Mouse (Mus musculus) intestine, embryonic 15.5 days (tissue): ENCODE results near the gene Gngt2. TPM values are rescaled to one million over a fixed set of nuclear protein-coding genes. Genes with fewer than 3 reads are reported as not detected.

Source experiments
- ATAC-seq: fragments of 200-750 bp; cut with Nextera tagmentation; 2 replicates; pipeline ENCODE4 v1.8.0; 2017; ENCODE audit warnings: moderate TSS enrichment, moderate library complexity
- H3K27ac ChIP-seq: fragments of 300-500 bp; sonication (generic); 2 replicates; pipeline ENCODE4 v1.5.1; 2015; ENCODE audit warnings: mild to moderate bottlenecking, inconsistent platforms
- H3K27me3 ChIP-seq: fragments of 300-500 bp; sonication (generic); replicated peaks from 2 replicates; pipeline ENCODE4 v1.6.1; 2015; ENCODE audit warnings: inconsistent platforms
- H3K36me3 ChIP-seq: fragments of 300-500 bp; sonication (generic); 2 replicates; pipeline ENCODE4 v1.6.1; 2015; ENCODE audit warnings: inconsistent platforms
- H3K4me1 ChIP-seq: fragments of 300-500 bp; sonication (generic); replicated peaks from 2 replicates; pipeline ENCODE4 v1.6.1; 2015; ENCODE audit warnings: inconsistent platforms
- H3K4me2 ChIP-seq: fragments of 300-500 bp; sonication (generic); replicated peaks from 2 replicates; pipeline ENCODE4 v1.6.1; 2015; ENCODE audit warnings: mild to moderate bottlenecking, inconsistent platforms
- H3K4me3 ChIP-seq: fragments of 300-500 bp; sonication (generic); replicated peaks from 2 replicates; pipeline ENCODE4 v1.5.1; 2015; ENCODE audit warnings: inconsistent platforms
- H3K9ac ChIP-seq: fragments of 300-500 bp; sonication (generic); 2 replicates; pipeline ENCODE4 v1.6.1; 2015; ENCODE audit warnings: inconsistent platforms
- H3K9me3 ChIP-seq: fragments of 300-500 bp; sonication (generic); 2 replicates; pipeline ENCODE4 v1.6.1; 2016; ENCODE audit warnings: inconsistent platforms
- WGBS: fragments of 180-500 bp; shearing (Covaris S2); methylation state at CpG from one replicate; pipeline ENCODE4 v1.1.7; 2015; 5-methylcytosine and 5-hydroxymethylcytosine counted together
- polyA plus RNA-seq: library from polyadenylated mRNA; unstranded; fragments of >200 nt; fragmentation: Nextera tagmentation; extraction: Ambion mirVana; gene quantifications from 2 replicates; pipeline ENCODE4 v1.2.1, GENCODE M21; 2015

Gene Gngt2
- 20.3 and 21.7 TPM in 2 replicates for polyA plus RNA-seq

DNA sequence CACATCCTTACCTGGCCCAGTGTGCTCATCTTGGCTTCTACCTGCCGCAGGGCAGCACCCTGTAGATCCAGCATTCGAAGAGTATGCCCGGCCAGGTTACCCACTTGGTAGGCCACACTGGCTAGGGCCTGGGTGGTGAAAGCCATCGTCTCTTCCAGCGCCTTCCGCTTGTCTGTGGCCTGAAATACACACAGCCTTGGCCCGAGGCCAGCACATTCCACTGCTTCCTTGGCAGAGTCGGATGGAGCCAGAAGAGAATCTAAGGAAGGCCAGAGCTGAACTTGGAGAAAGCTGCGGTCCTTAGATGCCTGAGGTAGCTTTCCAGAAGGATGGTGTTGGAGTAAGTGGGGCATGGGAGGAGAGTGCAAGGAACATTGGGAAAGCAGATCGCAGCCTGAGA is at the start of gene Gngt2:
Gngt2 (plus strand) TSS at position 158 of the 400 bp plus-strand sequence.
- H3K9ac ChIP-seq: no peak within 1 kb of the TSS
- no peak within 1 kb of the TSS for H3K4me3 ChIP-seq
- no peaks in the 10 kb centered on the region for H3K9me3 ChIP-seq
- peak; percentile 32 for ATAC-seq
- H3K27ac ChIP-seq: peak within 1 kb of the TSS; percentile 52
- H3K27me3 ChIP-seq: peaks cover 27% of the 10 kb centered on the region
- 0 out of 2 replicates have a peak, but pooled peaks cover 3% of the 10 kb centered on the region for H3K36me3 ChIP-seq
- WGBS: 38% methylated on average over 10 of the region's 10 CpGs
- peaks cover 44% of the 10 kb centered on the region for H3K4me1 ChIP-seq
- peak within 1 kb of the TSS; percentile 31 for H3K4me2 ChIP-seq

DNA sequence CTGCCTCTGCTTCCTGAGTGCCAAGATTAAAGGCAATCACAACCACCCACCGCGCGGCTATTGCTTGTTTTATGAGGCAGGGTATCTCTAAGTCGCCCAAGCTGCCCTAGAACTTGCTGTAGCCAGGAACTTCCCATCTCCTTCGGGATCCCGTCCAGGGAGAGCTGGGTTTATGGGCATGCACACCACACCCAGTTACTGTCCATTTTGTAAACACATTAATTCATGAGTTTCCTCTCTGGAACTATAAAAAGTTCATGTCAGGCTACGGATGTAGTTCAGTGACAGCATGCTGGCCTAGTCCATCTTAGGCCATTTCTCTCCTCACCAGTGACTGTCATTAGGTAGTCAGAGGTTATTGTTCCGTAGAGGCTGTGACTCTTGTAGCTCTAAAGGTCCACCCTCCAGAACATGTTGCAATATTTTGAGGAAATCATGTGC is 47.5 kb upstream of the Gngt2 start:
- no peak for ATAC-seq
- H3K27ac ChIP-seq: no peak overlapping the region
- 77% methylated on average over 8 of the region's 8 CpGs for WGBS
- no peaks in the 10 kb centered on the region for H3K4me1 ChIP-seq
- no peak overlapping the region for H3K9ac ChIP-seq
- no peaks in the 10 kb centered on the region for H3K36me3 ChIP-seq
- H3K27me3 ChIP-seq: no peaks in the 10 kb centered on the region
- no peaks in the 10 kb centered on the region for H3K9me3 ChIP-seq
- H3K4me2 ChIP-seq: no peak overlapping the region
- no peak overlapping the region for H3K4me3 ChIP-seq

- Histone ChIP-seq H3K4me1 (peaks cover 6% of the 10 kb centered on the region), H3K36me3 (no peaks in the 10 kb centered on the region), H3K27me3 (peaks cover 8% of the 10 kb centered on the region), H3K4me2 (no peak overlapping the region), H3K9me3 (no peaks in the 10 kb centered on the region), H3K9ac (no peak overlapping the region), H3K4me3 (no peak overlapping the region), H3K27ac (no peak overlapping the region)
- ATAC-seq: no peak
- WGBS: 79% methylated on average over 13 of the region's 13 CpGs
Measured at GRCm38 (mm10) chr11:95791787-95792186, 45.2 kb upstream of the Gngt2 start.

- no peaks in the 10 kb centered on the region for H3K9me3 ChIP-seq
- ATAC-seq: no peak
- H3K4me3 ChIP-seq: no peak overlapping the region
- peaks cover 14% of the 10 kb centered on the region for H3K27me3 ChIP-seq
- no peaks in the 10 kb centered on the region for H3K36me3 ChIP-seq
- no peak overlapping the region for H3K27ac ChIP-seq
- H3K4me1 ChIP-seq: peaks cover 8% of the 10 kb centered on the region
- H3K9ac ChIP-seq: no peak overlapping the region
- WGBS: 92% methylated on average over 8 of the region's 8 CpGs
- no peak overlapping the region for H3K4me2 ChIP-seq
Measured at GRCm38 (mm10) chr11:95792950-95793509, 44.0 kb upstream of the Gngt2 start.

DNA sequence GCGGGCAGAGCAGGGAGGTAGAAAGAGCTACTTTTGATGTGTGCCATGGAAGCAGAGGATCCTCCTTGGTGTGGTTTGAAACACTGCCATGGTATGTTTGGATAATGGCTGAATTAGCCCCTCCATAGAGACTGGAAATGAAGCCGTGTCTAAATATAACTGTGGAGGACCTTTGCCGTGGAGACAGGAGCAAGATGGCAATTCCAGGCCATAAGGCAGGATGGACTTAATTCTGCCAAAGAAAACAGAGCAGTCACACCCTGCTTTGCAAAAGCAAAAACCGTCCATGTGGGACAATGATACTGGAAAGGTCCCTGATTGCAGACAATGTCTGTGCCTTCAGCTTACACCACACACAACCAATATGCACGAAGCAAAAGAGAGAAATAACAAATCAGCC is 42.8 kb upstream of the Gngt2 start:
- Histone ChIP-seq H3K9me3 (no peaks in the 10 kb centered on the region), H3K4me3 (no peak overlapping the region), H3K4me2 (no peak overlapping the region), H3K4me1 (peaks cover 8% of the 10 kb centered on the region), H3K36me3 (no peaks in the 10 kb centered on the region), H3K27ac (no peak overlapping the region), H3K27me3 (peaks cover 14% of the 10 kb centered on the region), H3K9ac (no peak overlapping the region)
- WGBS: 63% methylated on average over 5 of the region's 5 CpGs
- ATAC-seq: no peak

- Histone ChIP-seq H3K36me3 (no peaks in the 10 kb centered on the region), H3K4me3 (no peak overlapping the region), H3K27ac (no peak overlapping the region), H3K4me1 (peaks cover 8% of the 10 kb centered on the region), H3K4me2 (no peak overlapping the region), H3K27me3 (peaks cover 14% of the 10 kb centered on the region), H3K9ac (no peak overlapping the region), H3K9me3 (no peaks in the 10 kb centered on the region)
- ATAC-seq: no peak
- WGBS: 60% methylated on average over 5 of the region's 5 CpGs
Measured at GRCm38 (mm10) chr11:95795582-95795981, 41.4 kb upstream of the Gngt2 start.

- Histone ChIP-seq H3K9ac (no peak overlapping the region), H3K36me3 (no peaks in the 10 kb centered on the region), H3K4me2 (no peak overlapping the region), H3K27me3 (no peaks in the 10 kb centered on the region), H3K4me1 (peaks cover 5% of the 10 kb centered on the region), H3K9me3 (no peaks in the 10 kb centered on the region), H3K4me3 (no peak overlapping the region), H3K27ac (no peak overlapping the region)
- peak; percentile 8; the same call in 1 of the 2 replicates for ATAC-seq
- WGBS: 63% methylated on average over 5 of the region's 5 CpGs
Measured at GRCm38 (mm10) chr11:95805010-95805409, 32.0 kb upstream of the Gngt2 start.

- no peak overlapping the region for H3K9ac ChIP-seq
- no peaks in the 10 kb centered on the region for H3K36me3 ChIP-seq
- ATAC-seq: peak; percentile 83
- no peak overlapping the region for H3K27ac ChIP-seq
- H3K4me3 ChIP-seq: no peak overlapping the region
- H3K4me2 ChIP-seq: 0 out of 2 replicates have a peak overlapping the region, but pooled peaks have one; percentile 11
- H3K27me3 ChIP-seq: no peaks in the 10 kb centered on the region
- peaks cover 5% of the 10 kb centered on the region for H3K4me1 ChIP-seq
- WGBS: 15% methylated on average over 3 of the region's 3 CpGs
- no peaks in the 10 kb centered on the region for H3K9me3 ChIP-seq
Measured at GRCm38 (mm10) chr11:95805527-95805926, 31.5 kb upstream of the Gngt2 start.

DNA sequence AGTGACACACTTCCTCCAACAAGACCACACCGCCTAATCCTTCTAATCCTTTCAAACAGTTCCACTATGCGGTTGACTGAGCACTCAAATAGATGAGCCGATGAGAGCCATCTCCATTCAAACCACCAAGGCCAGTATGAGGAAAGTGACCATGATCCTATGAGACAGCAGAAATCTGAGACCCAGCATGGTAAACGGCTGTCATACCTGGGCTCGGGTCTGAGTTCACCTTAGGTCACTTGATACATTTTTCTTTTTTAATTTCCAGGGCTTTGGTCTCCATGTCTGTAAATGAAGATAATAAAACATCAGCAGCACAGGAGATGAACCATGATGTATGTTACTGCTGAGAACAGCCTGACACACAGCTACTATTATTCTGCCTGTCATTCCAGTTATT is 29.1 kb upstream of the Gngt2 start:
- Histone ChIP-seq H3K9ac (no peak overlapping the region), H3K27ac (no peak overlapping the region), H3K4me3 (no peak overlapping the region), H3K4me2 (no peak overlapping the region), H3K27me3 (no peaks in the 10 kb centered on the region), H3K36me3 (no peaks in the 10 kb centered on the region), H3K4me1 (peaks cover 5% of the 10 kb centered on the region), H3K9me3 (no peaks in the 10 kb centered on the region)
- no peak for ATAC-seq
- WGBS: 96% methylated on average over 5 of the region's 5 CpGs

GRCm38 (mm10) chr11:95808448-95809011 is 28.5 kb upstream of the Gngt2 start:
- Histone ChIP-seq H3K9me3 (no peaks in the 10 kb centered on the region), H3K27me3 (no peaks in the 10 kb centered on the region), H3K36me3 (no peaks in the 10 kb centered on the region), H3K9ac (no peak overlapping the region), H3K4me2 (no peak overlapping the region), H3K4me1 (peaks cover 5% of the 10 kb centered on the region), H3K27ac (no peak overlapping the region), H3K4me3 (no peak overlapping the region)
- WGBS: 55% methylated on average over 5 of the region's 5 CpGs
- ATAC-seq: peak; percentile 80

- no peak overlapping the region for H3K9ac ChIP-seq
- no peaks in the 10 kb centered on the region for H3K9me3 ChIP-seq
- H3K4me1 ChIP-seq: peaks cover 5% of the 10 kb centered on the region
- no peak for ATAC-seq
- H3K36me3 ChIP-seq: no peaks in the 10 kb centered on the region
- no peak overlapping the region for H3K27ac ChIP-seq
- H3K4me2 ChIP-seq: no peak overlapping the region
- no peaks in the 10 kb centered on the region for H3K27me3 ChIP-seq
- H3K4me3 ChIP-seq: no peak overlapping the region
- 49% methylated on average over 5 of the region's 5 CpGs for WGBS
Measured at GRCm38 (mm10) chr11:95809603-95810002, 27.4 kb upstream of the Gngt2 start.

GRCm38 (mm10) chr11:95810828-95811227 is 26.2 kb upstream of the Gngt2 start:
- ATAC-seq: no peak
- H3K4me3 ChIP-seq: no peak overlapping the region
- no peaks in the 10 kb centered on the region for H3K27me3 ChIP-seq
- peaks cover under 1% of the 10 kb centered on the region for H3K4me1 ChIP-seq
- H3K9me3 ChIP-seq: no peaks in the 10 kb centered on the region
- 65% methylated on average over 7 of the region's 7 CpGs for WGBS
- no peaks in the 10 kb centered on the region for H3K36me3 ChIP-seq
- no peak overlapping the region for H3K27ac ChIP-seq
- H3K9ac ChIP-seq: no peak overlapping the region
- H3K4me2 ChIP-seq: no peak overlapping the region

- no peak for ATAC-seq
- Histone ChIP-seq H3K4me1 (no peaks in the 10 kb centered on the region), H3K27me3 (no peaks in the 10 kb centered on the region), H3K4me2 (no peak overlapping the region), H3K36me3 (no peaks in the 10 kb centered on the region), H3K27ac (no peak overlapping the region), H3K9ac (no peak overlapping the region), H3K4me3 (no peak overlapping the region), H3K9me3 (no peaks in the 10 kb centered on the region)
- WGBS: 79% methylated on average over 6 of the region's 6 CpGs
Measured at GRCm38 (mm10) chr11:95811741-95812140, 25.3 kb upstream of the Gngt2 start.
